Mouse (Mus musculus) liver, embryonic 16.5 days (tissue): Measurements from ENCODE around the gene Adgrg3. TPM values are rescaled to one million over a fixed set of nuclear protein-coding genes. Genes with fewer than 3 reads are reported as not detected.
A peak's percentile ranks its signal among the peaks of the same experiment; 100 is the strongest.

Experiments used
- ATAC-seq: fragments of 200-750 bp; cut with Nextera tagmentation; 2 replicates; pipeline ENCODE4 v1.8.0; 2017; ENCODE audit warnings: low read depth, mild to moderate bottlenecking, moderate number of reproducible peaks, moderate library complexity
- H3K27ac ChIP-seq: fragments of 300-500 bp; sonication (generic); 2 replicates; pipeline ENCODE4 v1.5.1; 2014; ENCODE audit warnings: mild to moderate bottlenecking, low read length
- H3K27me3 ChIP-seq: fragments of 300-500 bp; sonication (generic); 2 replicates; pipeline ENCODE4 v1.6.1; 2014; ENCODE audit warnings: low read depth, low read length, mixed read lengths; ENCODE audit not compliant: control insufficient read depth, insufficient read depth
- H3K36me3 ChIP-seq: fragments of 300-500 bp; sonication (generic); 2 replicates; pipeline ENCODE4 v1.6.1; 2014; ENCODE audit warnings: mild to moderate bottlenecking; ENCODE audit not compliant: control insufficient read depth, insufficient read depth
- H3K4me1 ChIP-seq: fragments of 300-500 bp; sonication (generic); 2 replicates; pipeline ENCODE4 v1.6.1; 2014; ENCODE audit warnings: low read depth, low read length, mixed read lengths; ENCODE audit not compliant: control insufficient read depth
- H3K4me2 ChIP-seq: fragments of 300-500 bp; sonication (generic); 2 replicates; pipeline ENCODE4 v1.6.1; 2014; ENCODE audit warnings: low read depth, low read length, mixed read lengths
- H3K4me3 ChIP-seq: fragments of 300-500 bp; sonication (generic); 2 replicates; pipeline ENCODE4 v1.5.1; 2014; ENCODE audit warnings: low read depth, mild to moderate bottlenecking, low read length
- H3K9ac ChIP-seq: fragments of 300-500 bp; sonication (generic); 2 replicates; pipeline ENCODE4 v1.6.1; 2014; ENCODE audit warnings: low read depth, low read length
- H3K9me3 ChIP-seq: fragments of 300-500 bp; sonication (generic); replicated peaks from 2 replicates; pipeline ENCODE4 v1.6.1; 2016; ENCODE audit warnings: low read length; ENCODE audit not compliant: control insufficient read depth
- WGBS: fragments of 180-500 bp; shearing (Covaris S2); extraction: QIAGEN DNeasy Blood & Tissue Kit; methylation state at CpG from one replicate; pipeline ENCODE4 v1.1.7; 2014; ENCODE audit not compliant: insufficient replicate concordance; 5-methylcytosine and 5-hydroxymethylcytosine counted together
- polyA plus RNA-seq: library from polyadenylated mRNA; unstranded; fragments of >200 nt; fragmentation: Nextera tagmentation; extraction: Ambion mirVana; gene quantifications from 2 replicates; pipeline ENCODE4 v1.2.1, GENCODE M21; 2015

Adgrg3 gene
- polyA plus RNA-seq, 1 experiment from 2014 or later = 9.1 TPM

GRCm38 (mm10) chr8:95078055-95078454, 60.6 kb downstream of the Adgrg3 start:
- H3K4me3 ChIP-seq = no peak overlapping the region
- no peak overlapping the region for H3K9ac ChIP-seq
- no peaks in the 10 kb centered on the region for H3K9me3 ChIP-seq
- ATAC-seq = no peak
- WGBS = 65% methylated on average over 3 of the region's 3 CpGs
- H3K4me1 ChIP-seq = peaks cover 21% of the 10 kb centered on the region
- H3K27ac ChIP-seq = no peak overlapping the region
- H3K36me3 ChIP-seq = no peaks in the 10 kb centered on the region
- H3K4me2 ChIP-seq = no peak overlapping the region
- no peaks in the 10 kb centered on the region for H3K27me3 ChIP-seq

GRCm38 (mm10) chr8:95079305-95079704, 61.8 kb downstream of the Adgrg3 start:
- no peaks in the 10 kb centered on the region for H3K9me3 ChIP-seq
- H3K36me3 ChIP-seq = no peaks in the 10 kb centered on the region
- no peaks in the 10 kb centered on the region for H3K27me3 ChIP-seq
- no peak overlapping the region for H3K4me3 ChIP-seq
- H3K27ac ChIP-seq = no peak overlapping the region
- H3K9ac ChIP-seq = no peak overlapping the region
- no peak overlapping the region for H3K4me2 ChIP-seq
- no peak for ATAC-seq
- peaks cover 21% of the 10 kb centered on the region for H3K4me1 ChIP-seq
- 72% methylated on average over 4 of the region's 4 CpGs for WGBS

DNA sequence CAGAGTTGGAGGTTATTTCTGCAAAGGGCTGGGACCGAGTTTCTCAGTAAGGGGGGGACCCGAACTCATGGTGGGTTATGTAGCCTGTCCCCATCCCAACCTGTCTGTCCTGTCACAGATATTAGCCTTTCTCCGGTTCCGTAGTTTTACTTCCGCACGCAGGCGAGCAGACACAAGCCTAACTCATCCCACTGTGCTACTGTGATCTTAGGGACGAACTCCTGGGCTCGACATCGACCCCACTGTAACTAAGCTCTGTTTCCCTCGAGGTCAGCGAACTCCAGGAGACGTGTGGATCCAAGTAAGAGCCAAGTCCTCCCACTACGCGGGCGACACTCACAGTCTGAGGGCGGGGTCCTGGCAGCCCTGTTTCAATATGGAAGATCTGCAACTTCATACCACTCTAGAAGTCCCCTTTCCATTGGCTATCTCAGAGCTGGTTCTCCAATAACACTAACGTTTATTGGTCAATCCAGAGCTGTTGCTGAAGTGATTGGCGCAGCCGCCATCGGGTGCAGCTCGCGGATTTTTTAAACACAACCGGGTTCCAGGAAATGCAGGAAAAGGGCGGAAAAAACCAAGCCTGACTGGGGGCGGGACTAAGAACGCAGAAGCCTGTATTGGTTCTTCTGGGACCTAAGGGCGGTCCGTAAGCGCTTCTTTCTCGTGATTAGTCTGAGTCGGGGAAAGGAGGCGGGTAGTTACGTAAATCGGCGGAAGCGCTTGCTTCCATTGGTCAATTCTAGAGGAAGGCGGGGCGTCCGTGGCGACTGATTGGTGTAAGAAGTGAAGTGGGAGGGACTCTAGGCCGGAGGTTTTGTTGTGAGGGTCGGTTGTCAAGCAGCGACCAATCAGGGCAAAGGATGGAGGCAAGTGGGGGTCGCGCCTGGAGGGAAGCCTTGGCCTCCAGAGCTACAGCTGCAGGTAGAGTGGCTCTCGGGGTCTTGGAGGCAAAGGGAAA, 63.2 kb downstream of the Adgrg3 start, which contains the start of gene Katnb1:
TSS of gene Katnb1 (plus strand) at position 806 of the 961 bp plus-strand sequence.
- ATAC-seq = peak; percentile 92
- no peaks in the 10 kb centered on the region for H3K36me3 ChIP-seq
- H3K4me3 ChIP-seq = peak within 1 kb of the TSS; percentile 88
- no peaks in the 10 kb centered on the region for H3K27me3 ChIP-seq
- H3K9ac ChIP-seq = peak within 1 kb of the TSS; percentile 88
- peak within 1 kb of the TSS; percentile 95 for H3K4me2 ChIP-seq
- under 1% methylated on average over 47 of the region's 47 CpGs for WGBS
- peaks cover 30% of the 10 kb centered on the region for H3K4me1 ChIP-seq
- H3K27ac ChIP-seq = peak within 1 kb of the TSS; percentile 85
- no peaks in the 10 kb centered on the region for H3K9me3 ChIP-seq

GRCm38 (mm10) chr8:95081650-95082049, 64.2 kb downstream of the Adgrg3 start:
- no peaks in the 10 kb centered on the region for H3K36me3 ChIP-seq
- no peak for ATAC-seq
- WGBS = 8% methylated on average over 11 of the region's 11 CpGs
- H3K9ac ChIP-seq = peak overlapping the region; percentile 86
- peak overlapping the region; percentile 50 for H3K27ac ChIP-seq
- no peaks in the 10 kb centered on the region for H3K9me3 ChIP-seq
- H3K27me3 ChIP-seq = no peaks in the 10 kb centered on the region
- peak overlapping the region; percentile 88 for H3K4me2 ChIP-seq
- peak overlapping the region; percentile 88 for H3K4me3 ChIP-seq
- peaks cover 35% of the 10 kb centered on the region for H3K4me1 ChIP-seq

GRCm38 (mm10) chr8:95084261-95084660, 66.8 kb downstream of the Adgrg3 start:
- WGBS = 71% methylated on average over 4 of the region's 4 CpGs
- Histone ChIP-seq H3K27ac (no peak overlapping the region), H3K27me3 (no peaks in the 10 kb centered on the region), H3K4me1 (peaks cover 34% of the 10 kb centered on the region), H3K36me3 (no peaks in the 10 kb centered on the region), H3K4me3 (no peak overlapping the region), H3K9ac (no peak overlapping the region), H3K9me3 (no peaks in the 10 kb centered on the region), H3K4me2 (no peak overlapping the region)
- ATAC-seq = no peak

DNA sequence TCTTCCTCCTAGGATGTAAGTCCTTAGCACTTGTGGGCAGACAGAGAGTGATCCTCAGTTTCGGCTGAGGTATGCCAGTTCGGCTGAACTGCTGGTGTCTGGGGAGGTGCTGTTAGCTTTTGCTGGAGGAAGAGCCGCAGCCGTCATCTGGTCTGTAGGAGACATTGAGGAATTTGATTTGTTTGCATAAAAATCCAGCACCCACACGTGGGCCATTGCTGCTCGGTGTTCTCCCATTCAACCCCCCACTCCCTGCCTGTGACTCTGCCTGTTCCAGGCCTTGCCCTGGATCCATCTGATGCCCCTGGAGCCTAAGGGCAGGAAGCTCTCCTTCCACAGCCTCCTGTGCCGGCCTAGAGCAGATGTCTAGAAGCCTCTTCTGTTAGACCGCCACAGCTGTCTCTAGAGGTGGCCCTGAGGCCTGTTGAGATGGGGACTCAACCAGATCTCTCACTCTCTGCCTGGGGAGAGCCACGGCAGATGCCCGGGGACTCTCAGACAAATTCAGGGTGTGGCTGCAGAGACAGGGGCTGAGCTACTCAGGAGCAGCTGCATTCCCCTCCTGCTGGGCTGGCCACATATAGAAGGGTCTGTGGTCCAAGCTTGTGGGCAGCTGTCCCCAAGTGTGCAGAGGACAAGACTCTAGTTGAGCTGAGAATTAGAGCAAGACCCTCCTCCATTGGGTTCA, 67.4 kb downstream of the Adgrg3 start:
- no peak overlapping the region for H3K4me3 ChIP-seq
- H3K4me1 ChIP-seq = peaks cover 28% of the 10 kb centered on the region
- ATAC-seq = no peak
- no peak overlapping the region for H3K9ac ChIP-seq
- 69% methylated on average over 10 of the region's 10 CpGs for whole genome bisulfite sequencing
- no peaks in the 10 kb centered on the region for H3K36me3 ChIP-seq
- H3K4me2 ChIP-seq = no peak overlapping the region
- no peaks in the 10 kb centered on the region for H3K9me3 ChIP-seq
- H3K27me3 ChIP-seq = no peaks in the 10 kb centered on the region
- no peak overlapping the region for H3K27ac ChIP-seq

DNA sequence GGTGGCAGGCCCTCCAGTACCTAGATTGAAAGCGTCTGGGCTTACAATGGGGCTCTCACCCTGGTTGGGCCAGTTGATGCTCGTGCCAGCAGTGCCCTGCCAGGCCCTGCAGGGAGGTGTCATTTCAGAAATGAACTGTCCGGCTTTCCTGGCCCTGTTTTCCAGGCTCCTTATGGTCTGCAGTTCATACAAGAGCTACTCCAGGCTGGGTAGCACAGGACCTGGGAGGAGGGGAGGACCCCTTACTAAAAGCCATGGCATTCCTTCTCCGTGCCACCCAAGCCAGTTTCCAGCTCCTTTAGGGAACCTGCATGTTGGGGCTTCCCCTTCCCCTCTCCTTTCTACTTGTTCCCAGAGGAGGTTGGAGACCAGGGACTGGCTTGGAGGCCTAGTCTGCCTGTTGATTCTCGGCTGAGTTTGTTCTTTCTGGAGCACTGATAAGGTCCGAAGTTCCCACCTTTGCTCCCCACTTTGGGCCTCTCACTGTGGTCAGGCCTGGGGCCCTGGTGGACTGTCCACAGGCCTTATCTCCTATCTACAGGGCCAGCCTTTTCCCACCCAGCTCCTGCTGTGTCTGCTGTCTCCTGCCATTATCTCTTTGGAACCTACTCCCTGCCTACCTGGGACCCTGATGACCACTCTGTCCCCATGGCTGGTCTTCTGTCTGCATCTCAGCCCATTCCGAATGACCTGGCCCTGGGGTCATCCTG, 68.1 kb downstream of the Adgrg3 start:
- Histone ChIP-seq H3K9me3 (no peaks in the 10 kb centered on the region), H3K4me1 (peaks cover 25% of the 10 kb centered on the region), H3K9ac (peak overlapping the region; percentile 3; the same call in 1 of the 2 replicates), H3K36me3 (no peaks in the 10 kb centered on the region), H3K27ac (no peak overlapping the region), H3K4me2 (no peak overlapping the region), H3K4me3 (no peak overlapping the region), H3K27me3 (no peaks in the 10 kb centered on the region)
- ATAC-seq = no peak
- WGBS = 55% methylated on average over 7 of the region's 7 CpGs

DNA sequence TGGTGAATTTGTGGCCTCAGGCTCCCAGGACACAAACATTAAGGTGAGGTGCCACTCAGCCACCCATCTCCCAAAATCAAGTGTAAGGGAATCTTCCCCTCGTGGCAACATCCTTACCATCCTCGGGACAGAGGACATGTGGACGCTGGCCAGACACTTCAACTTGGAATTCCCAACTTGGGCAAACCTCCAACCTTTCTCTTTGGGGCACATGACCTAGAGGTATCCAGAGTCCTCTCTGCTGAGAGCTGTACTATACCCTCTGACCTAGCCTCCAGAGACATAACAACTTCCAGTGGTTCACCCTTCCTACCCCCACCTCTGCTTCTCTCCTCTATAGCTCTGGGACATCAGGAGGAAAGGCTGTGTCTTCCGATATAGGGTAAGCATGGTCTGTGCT, 76.1 kb downstream of the Adgrg3 start:
- 74% methylated on average over 4 of the region's 4 CpGs for WGBS
- no peak overlapping the region for H3K4me2 ChIP-seq

More for the DNA sequence above, 76.1 kb downstream of the Adgrg3 start:
- ATAC-seq = no peak; the same call in 1 of the 2 replicates
- no peaks in the 10 kb centered on the region for H3K27me3 ChIP-seq
- H3K36me3 ChIP-seq = no peaks in the 10 kb centered on the region
- no peak overlapping the region for H3K27ac ChIP-seq
- H3K4me3 ChIP-seq = no peak overlapping the region
- no peaks in the 10 kb centered on the region; the same call in 1 of the 2 replicates for H3K4me1 ChIP-seq
- no peaks in the 10 kb centered on the region for H3K9me3 ChIP-seq
- H3K9ac ChIP-seq = no peak overlapping the region
